Mouse (Mus musculus): ENCODE data around the gene Cript.
"Not testable (repeated sequence)": the region's sequence is repeated elsewhere in the genome, so short reads cannot be mapped to it uniquely, and the experiment has no call there.

The Cript gene

GRCm38 (mm10) chr17:87049696-87050095, 24.3 kb downstream of the Cript start:
- no peak for DNase-seq (ENCODE audit: low read depth, low spot score)

GRCm38 (mm10) chr17:87050469-87051175, 25.3 kb downstream of the Cript start:
- DNase-seq (ENCODE audit: low read depth, low spot score) = no peak

- no peak for DNase-seq (ENCODE audit: low read depth, low spot score)
These were observed 26.3 kb downstream of the Cript start for GRCm38 (mm10) chr17:87051652-87052051.

- DNase-seq (ENCODE audit: low read depth, low spot score) = no peak
These were observed 27.1 kb downstream of the Cript start for GRCm38 (mm10) chr17:87052432-87052831.

GRCm38 (mm10) chr17:87053921-87054320, 28.6 kb downstream of the Cript start:
- no peak for DNase-seq (ENCODE audit: low read depth, low spot score)

- no peak for DNase-seq (ENCODE audit: low read depth, low spot score)
These were observed 29.7 kb downstream of the Cript start for GRCm38 (mm10) chr17:87055051-87055459.

GRCm38 (mm10) chr17:87055663-87056062, 30.3 kb downstream of the Cript start:
- DNase-seq (ENCODE audit: low read depth, low spot score) = no peak

GRCm38 (mm10) chr17:87056761-87057160, 31.4 kb downstream of the Cript start:
- DNase-seq (ENCODE audit: low read depth, low spot score) = no peak

GRCm38 (mm10) chr17:87057486-87058266, 32.3 kb downstream of the Cript start:
- no peak for DNase-seq (ENCODE audit: low read depth, low spot score)

GRCm38 (mm10) chr17:87062639-87063038, 37.3 kb downstream of the Cript start:
- no peak for DNase-seq (ENCODE audit: low read depth, low spot score)

- no peak for DNase-seq (ENCODE audit: low read depth, low spot score)
These were observed 38.1 kb downstream of the Cript start for GRCm38 (mm10) chr17:87063461-87063860.

- no peak for DNase-seq (ENCODE audit: low read depth, low spot score)
These were observed 38.6 kb downstream of the Cript start for GRCm38 (mm10) chr17:87063969-87064368.

GRCm38 (mm10) chr17:87068997-87069396, 43.6 kb downstream of the Cript start:
- no peak for DNase-seq (ENCODE audit: low read depth, low spot score)

GRCm38 (mm10) chr17:87072183-87072582, 46.8 kb downstream of the Cript start:
- DNase-seq (ENCODE audit: low read depth, low spot score) = not testable (repeated sequence)

- DNase-seq (ENCODE audit: low read depth, low spot score) = no peak
These were observed 47.6 kb downstream of the Cript start for GRCm38 (mm10) chr17:87072766-87073440.

- no peak for DNase-seq (ENCODE audit: low read depth, low spot score)
These were observed 48.1 kb downstream of the Cript start for GRCm38 (mm10) chr17:87073470-87073869.

- not testable (repeated sequence) for DNase-seq (ENCODE audit: low read depth, low spot score)
These were observed 52.9 kb downstream of the Cript start for GRCm38 (mm10) chr17:87078217-87078616.

GRCm38 (mm10) chr17:87080724-87081123, 55.4 kb downstream of the Cript start:
- DNase-seq (ENCODE audit: low read depth, low spot score) = no peak

- no peak for DNase-seq (ENCODE audit: low read depth, low spot score)
These were observed 57.2 kb downstream of the Cript start for GRCm38 (mm10) chr17:87082547-87082946.

GRCm38 (mm10) chr17:87083671-87084070, 58.3 kb downstream of the Cript start:
- DNase-seq (ENCODE audit: low read depth, low spot score) = no peak

All from c-Kit-negative CD71-positive TER-119-positive erythroid progenitor cells, embryonic 14.5 days (primary cell).